Mouse (Mus musculus): ENCODE measurements around the gene Plch1.

DNA sequence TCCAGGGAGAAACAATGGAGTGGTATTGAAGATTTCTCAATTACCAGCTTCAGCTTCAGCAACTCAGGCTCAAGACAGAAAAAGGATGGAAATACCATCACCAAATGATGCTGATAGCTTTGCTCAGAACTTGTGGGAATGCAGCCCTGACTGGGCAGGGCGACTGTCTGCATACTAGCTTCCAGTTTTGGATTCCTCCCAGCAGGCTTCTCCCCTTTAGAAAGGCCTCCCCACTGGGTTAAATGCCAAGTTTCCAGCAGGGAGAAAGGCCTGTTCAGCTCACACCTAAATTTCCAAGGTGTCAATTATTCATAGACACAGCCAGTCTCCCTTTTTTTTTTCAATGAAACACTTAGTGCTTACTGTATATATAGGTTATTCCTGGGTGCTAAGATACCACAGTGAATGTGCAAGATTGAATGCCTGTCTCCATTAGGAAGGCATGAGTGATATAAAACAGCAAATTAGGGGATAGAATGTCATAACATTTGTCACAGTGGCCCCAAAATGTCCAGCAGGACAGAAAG lies 75.3 kb downstream of the Plch1 start:
- no peak for TF ChIP-seq CTCF (IDR thresholded peaks at IDR 0.05)
- no peak for TF ChIP-seq EP300 (IDR thresholded peaks at IDR 0.05)
